ENCODE assay signal across 16 mouse cellular contexts in the genomic region with DNA sequence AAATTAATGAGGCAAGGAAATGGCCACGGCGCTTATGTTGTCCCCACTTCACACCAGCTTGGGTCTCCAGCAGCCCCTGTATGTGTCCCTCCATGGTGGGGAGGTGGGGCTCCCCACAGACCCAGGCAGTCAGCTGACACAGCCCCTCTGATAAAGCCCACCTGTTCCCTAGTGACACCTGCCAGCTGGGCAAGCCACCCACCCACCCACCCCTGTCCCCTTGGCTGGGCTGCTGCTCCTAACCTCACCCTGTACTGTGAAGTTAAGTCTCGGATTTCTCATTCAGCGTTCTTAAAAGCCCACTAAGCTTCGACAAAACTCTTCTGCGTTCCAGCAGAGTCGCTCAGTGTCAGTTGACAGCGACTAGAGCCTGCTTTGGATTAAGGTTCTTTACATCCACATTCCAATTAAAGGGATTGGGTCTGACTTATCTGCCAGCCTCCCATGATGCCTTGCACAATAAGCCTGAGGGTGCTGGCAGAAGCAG. TPM values are rescaled to one million over a fixed set of nuclear protein-coding genes. Genes with fewer than 3 reads are reported as not detected.
A peak's percentile ranks its signal among the peaks of the same experiment; 100 is the strongest.
DNase-seq lines count a peak whose midpoint lies in the region; ATAC-seq and TF ChIP-seq lines count a peak whose summit lies in the region.
"Had no signal": no experiment of that assay in that cellular context is flagged by ENCODE, and none has a peak within 500 bp of the region (broad histone marks: within the 10 kb centered on the region; RNA-seq: fewer than 3 reads in every experiment).

No protein-coding gene starts in this region.

- H3K9ac ChIP-seq in forebrain, embryonic 13.5 days, result no peak overlapping the region
- no peak overlapping the region for H3K9ac ChIP-seq in forebrain, embryonic 16.5 days (replicated peaks; ENCODE audit: low read depth, low read length)
- H3K9ac ChIP-seq in lung, embryonic 16.5 days (ENCODE audit: low read length), result no peak overlapping the region
- H3K9ac ChIP-seq in limb, embryonic 13.5 days, result no peak overlapping the region
- H3K9ac ChIP-seq: heart, embryonic 13.5 days; intestine, embryonic 15.5 days; neural tube, embryonic 15.5 days had no signal

- TF ChIP-seq CTCF in lung, adult 2 months (IDR thresholded peaks at IDR 0.05; ENCODE audit: insufficient read depth, low read length), result no peak
- no peak for TF ChIP-seq CTCF in gastrocnemius, adult 2 months (IDR thresholded peaks at IDR 0.05)

- 0 out of 2 replicates have a peak, but pooled peaks cover 8% of the 10 kb centered on the region for H3K9me3 ChIP-seq in forebrain, embryonic 13.5 days (replicated peaks)
- no peaks in the 10 kb centered on the region for H3K9me3 ChIP-seq in forebrain, embryonic 16.5 days (ENCODE audit: control insufficient read depth, low read length)
- H3K9me3 ChIP-seq in lung, embryonic 16.5 days (ENCODE audit: control insufficient read depth, low read length), result peaks cover 4% of the 10 kb centered on the region
- peaks cover 5% of the 10 kb centered on the region; the same call in 1 of the 2 replicates for H3K9me3 ChIP-seq in limb, embryonic 13.5 days
- H3K9me3 ChIP-seq: intestine, embryonic 15.5 days; neural tube, embryonic 15.5 days had no signal

- intact Hi-C loops in gastrocnemius, adult 2 months (cut with DNase I), result no loop called here

- H3K4me3 ChIP-seq in forebrain, embryonic 13.5 days, result no peak overlapping the region
- H3K4me3 ChIP-seq in forebrain, embryonic 16.5 days (replicated peaks; ENCODE audit: low read length), result no peak overlapping the region
- H3K4me3 ChIP-seq in lung, embryonic 16.5 days (ENCODE audit: low read length), result no peak overlapping the region
- no peak overlapping the region for H3K4me3 ChIP-seq in lung, adult 2 months (replicated peaks; ENCODE audit: extremely low read depth, low read depth, low read length)
- H3K4me3 ChIP-seq in limb, embryonic 13.5 days, result no peak overlapping the region
- no peak overlapping the region for H3K4me3 ChIP-seq in gastrocnemius, adult 2 months
- H3K4me3 ChIP-seq: heart, embryonic 13.5 days; intestine, embryonic 15.5 days; neural tube, embryonic 15.5 days had no signal

- TF ChIP-seq POLR2A in lung, adult 2 months (IDR thresholded peaks at IDR 0.05; ENCODE audit: borderline replicate concordance, extremely low read depth, low read depth, low read length), result no peak

- H3K36me3 ChIP-seq in forebrain, embryonic 13.5 days (ENCODE audit: poor library complexity, severe bottlenecking), result no peaks in the 10 kb centered on the region
- H3K36me3 ChIP-seq in forebrain, embryonic 16.5 days (ENCODE audit: control insufficient read depth, insufficient read depth), result no peaks in the 10 kb centered on the region
- H3K36me3 ChIP-seq in lung, embryonic 16.5 days (ENCODE audit: control insufficient read depth, insufficient read depth, low read length), result no peaks in the 10 kb centered on the region
- H3K36me3 ChIP-seq in limb, embryonic 13.5 days, result no peaks in the 10 kb centered on the region
- H3K36me3 ChIP-seq: heart, embryonic 13.5 days; intestine, embryonic 15.5 days; neural tube, embryonic 15.5 days had no signal

- no peak for DNase-seq in lung, adult 2 months
- DNase-seq in retina, postnatal 7 days (ENCODE audit: low read depth, low spot score), result peak; percentile 32
- DNase-seq in gastrocnemius, adult 2 months, result no peak
- DNase-seq: adrenal gland, postnatal 25 days; cerebellum, adult 9-10 months; gastrocnemius, postnatal 36 days; layer of hippocampus, postnatal 36 days; thymus, postnatal 25 days had no signal

- no peaks in the 10 kb centered on the region for H3K27me3 ChIP-seq in forebrain, embryonic 13.5 days
- no peaks in the 10 kb centered on the region; the same call in 1 of the 2 replicates for H3K27me3 ChIP-seq in forebrain, embryonic 16.5 days (replicated peaks; ENCODE audit: control insufficient read depth, insufficient read depth, low read length)
- 0 out of 2 replicates have a peak, but pooled peaks cover 2% of the 10 kb centered on the region for H3K27me3 ChIP-seq in lung, embryonic 16.5 days (ENCODE audit: control insufficient read depth, insufficient read depth, low read depth, low read length)
- H3K27me3 ChIP-seq in limb, embryonic 13.5 days, result no peaks in the 10 kb centered on the region
- H3K27me3 ChIP-seq: heart, embryonic 13.5 days; intestine, embryonic 15.5 days; neural tube, embryonic 15.5 days had no signal

- peaks cover 16% of the 10 kb centered on the region for H3K4me1 ChIP-seq in forebrain, embryonic 13.5 days
- H3K4me1 ChIP-seq in forebrain, embryonic 16.5 days (replicated peaks; ENCODE audit: control insufficient read depth, insufficient read depth, low read length), result peaks cover 2% of the 10 kb centered on the region; the same call in 1 of the 2 replicates
- H3K4me1 ChIP-seq in lung, embryonic 16.5 days (replicated peaks; ENCODE audit: control insufficient read depth, insufficient read depth, low read length), result no peaks in the 10 kb centered on the region; the same call in 1 of the 2 replicates
- H3K4me1 ChIP-seq in lung, adult 2 months (ENCODE audit: control insufficient read depth, insufficient read depth, low read length), result peaks cover 7% of the 10 kb centered on the region
- H3K4me1 ChIP-seq in limb, embryonic 13.5 days, result peaks cover 13% of the 10 kb centered on the region

- H3K27ac ChIP-seq in forebrain, embryonic 13.5 days, result no peak overlapping the region
- H3K27ac ChIP-seq in forebrain, embryonic 16.5 days (ENCODE audit: low read length), result no peak overlapping the region
- no peak overlapping the region for H3K27ac ChIP-seq in lung, embryonic 16.5 days (ENCODE audit: low read length)
- H3K27ac ChIP-seq in limb, embryonic 13.5 days, result 0 out of 2 replicates have a peak overlapping the region, but pooled peaks have one; percentile 6
- H3K27ac ChIP-seq in gastrocnemius, adult 2 months, result no peak overlapping the region
- H3K27ac ChIP-seq: heart, embryonic 13.5 days; intestine, embryonic 15.5 days; neural tube, embryonic 15.5 days had no signal

- ATAC-seq in forebrain, embryonic 13.5 days, result 0 out of 2 replicates have a peak, but pooled peaks have one; percentile 38
- ATAC-seq in forebrain, embryonic 16.5 days, result no peak
- ATAC-seq in lung, embryonic 16.5 days (ENCODE audit: low read depth), result 0 out of 2 replicates have a peak, but pooled peaks have one; percentile 27
- ATAC-seq in limb, embryonic 13.5 days (ENCODE audit: low FRiP score, low read depth), result peak; percentile 55
- ATAC-seq: activated CD4-positive, CD25-positive, alpha-beta regulatory T cell, adult 4 months; intestine, embryonic 15.5 days had no signal

- no peak overlapping the region for H3K4me2 ChIP-seq in forebrain, embryonic 13.5 days
- H3K4me2 ChIP-seq in forebrain, embryonic 16.5 days (ENCODE audit: low read length), result no peak overlapping the region
- H3K4me2 ChIP-seq in lung, embryonic 16.5 days (ENCODE audit: low read depth, low read length), result no peak overlapping the region
- H3K4me2 ChIP-seq in limb, embryonic 13.5 days (replicated peaks), result no peak overlapping the region
- H3K4me2 ChIP-seq: heart, embryonic 13.5 days; intestine, embryonic 15.5 days; neural tube, embryonic 15.5 days had no signal

- WGBS in forebrain, embryonic 13.5 days, result 22% methylated on average over 8 of the region's 8 CpGs
- WGBS in forebrain, embryonic 16.5 days, result 18% methylated on average over 8 of the region's 8 CpGs
- 55% methylated on average over 8 of the region's 8 CpGs for WGBS in lung, embryonic 16.5 days
- 77% methylated on average over 8 of the region's 8 CpGs for WGBS in lung, adult 2 months
- 48% methylated on average over 8 of the region's 8 CpGs for WGBS in limb, embryonic 13.5 days

RNA-seq across cellular contexts. Expression of gene Syne3, which starts 33.2 kb away (rescaled TPM):
- 0.12 and 0.16 TPM in 2 replicates for polyA plus RNA-seq in forebrain, embryonic 13.5 days (2015; fragmentation: Nextera tagmentation; extraction: Ambion mirVana)
- 0.20 and 0.30 TPM in 2 replicates for polyA plus RNA-seq in forebrain, embryonic 16.5 days (2015; fragmentation: Nextera tagmentation; extraction: Ambion mirVana)
- polyA plus RNA-seq in lung, embryonic 16.5 days (2015; fragmentation: Nextera tagmentation; extraction: Ambion mirVana), result 0.74 and 0.91 TPM in 2 replicates
- 3.5 and 3.7 TPM in 2 replicates for polyA plus RNA-seq in lung, adult 2 months (2012; rRNA removed)
- polyA plus RNA-seq in limb, embryonic 13.5 days (2015; fragmentation: Nextera tagmentation; extraction: Ambion mirVana), result 1.4 and 1.6 TPM in 2 replicates
- total RNA-seq in gastrocnemius, adult 2 months (2021), result 1 to 10 TPM; 4.1 to 4.7 TPM

RNA-seq across cellular contexts. Expression of gene Glrx5, which starts 56.1 kb away (rescaled TPM):
- polyA plus RNA-seq in forebrain, embryonic 13.5 days (2015; fragmentation: Nextera tagmentation; extraction: Ambion mirVana), result 140 and 148 TPM in 2 replicates
- polyA plus RNA-seq in forebrain, embryonic 16.5 days (2015; fragmentation: Nextera tagmentation; extraction: Ambion mirVana), result 124 and 133 TPM in 2 replicates
- polyA plus RNA-seq in lung, embryonic 16.5 days (2015; fragmentation: Nextera tagmentation; extraction: Ambion mirVana), result 119 and 123 TPM in 2 replicates
- polyA plus RNA-seq in lung, adult 2 months (2012; rRNA removed), result 43.1 and 54.7 TPM in 2 replicates
- 146 and 148 TPM in 2 replicates for polyA plus RNA-seq in limb, embryonic 13.5 days (2015; fragmentation: Nextera tagmentation; extraction: Ambion mirVana)
- 10 to 100 TPM; 57.2 to 72.1 TPM for total RNA-seq in gastrocnemius, adult 2 months (2021)
